Mouse (Mus musculus): ENCODE results near the gene Lrrc74a.

The Lrrc74a gene

GRCm38 (mm10) chr12:86804857-86805256 lies 70.7 kb downstream of the Lrrc74a start:
- DNase-seq (ENCODE audit: low spot score) = no peak

- DNase-seq (ENCODE audit: low spot score) = no peak
Measured at GRCm38 (mm10) chr12:86805315-86805714, 71.1 kb downstream of the Lrrc74a start.

DNA sequence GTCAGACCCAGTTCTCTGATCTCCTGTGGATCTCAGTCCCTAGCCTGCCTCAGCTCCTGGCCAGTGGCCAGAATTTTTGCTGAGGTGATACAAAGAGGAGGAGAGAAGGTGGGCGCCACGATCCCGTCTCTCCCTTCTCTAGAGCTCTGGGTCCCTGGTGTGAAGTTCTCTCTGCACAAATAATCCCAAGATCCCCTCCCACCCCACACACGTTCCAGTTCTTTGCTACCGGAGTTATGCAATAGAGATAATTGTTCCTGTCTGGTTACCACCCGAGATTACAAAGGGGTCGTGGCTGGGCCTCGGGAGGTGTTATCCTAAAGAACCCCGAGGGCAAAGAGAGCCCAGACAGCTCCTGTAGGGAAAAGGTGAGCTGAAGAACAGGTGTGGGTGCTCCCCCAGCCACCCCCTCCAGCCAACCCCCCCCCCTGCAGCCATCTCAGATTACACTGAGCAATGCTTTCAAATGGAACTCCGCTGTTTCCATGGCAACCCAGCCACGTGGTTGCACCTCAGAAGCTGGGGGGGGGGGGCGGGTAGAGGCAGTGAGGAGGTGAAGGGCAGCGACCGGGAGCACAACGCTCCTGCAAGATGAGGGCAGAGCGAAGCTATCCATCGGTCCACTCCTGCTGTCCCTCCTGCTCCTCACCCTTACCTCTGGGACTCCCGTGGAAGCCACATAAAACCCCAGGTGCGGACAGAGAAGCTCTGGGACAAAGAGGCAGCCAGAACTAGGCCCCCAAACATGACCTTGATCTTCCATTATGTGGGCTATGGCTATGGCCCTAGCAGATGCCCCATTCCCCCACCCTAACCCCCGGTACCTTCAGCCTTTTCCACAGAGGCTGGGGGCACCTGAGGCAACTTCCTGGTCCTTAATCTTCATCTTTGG lies 72.1 kb downstream of the Lrrc74a start:
- DNase-seq (ENCODE audit: low spot score) = peak; percentile 61

DNA sequence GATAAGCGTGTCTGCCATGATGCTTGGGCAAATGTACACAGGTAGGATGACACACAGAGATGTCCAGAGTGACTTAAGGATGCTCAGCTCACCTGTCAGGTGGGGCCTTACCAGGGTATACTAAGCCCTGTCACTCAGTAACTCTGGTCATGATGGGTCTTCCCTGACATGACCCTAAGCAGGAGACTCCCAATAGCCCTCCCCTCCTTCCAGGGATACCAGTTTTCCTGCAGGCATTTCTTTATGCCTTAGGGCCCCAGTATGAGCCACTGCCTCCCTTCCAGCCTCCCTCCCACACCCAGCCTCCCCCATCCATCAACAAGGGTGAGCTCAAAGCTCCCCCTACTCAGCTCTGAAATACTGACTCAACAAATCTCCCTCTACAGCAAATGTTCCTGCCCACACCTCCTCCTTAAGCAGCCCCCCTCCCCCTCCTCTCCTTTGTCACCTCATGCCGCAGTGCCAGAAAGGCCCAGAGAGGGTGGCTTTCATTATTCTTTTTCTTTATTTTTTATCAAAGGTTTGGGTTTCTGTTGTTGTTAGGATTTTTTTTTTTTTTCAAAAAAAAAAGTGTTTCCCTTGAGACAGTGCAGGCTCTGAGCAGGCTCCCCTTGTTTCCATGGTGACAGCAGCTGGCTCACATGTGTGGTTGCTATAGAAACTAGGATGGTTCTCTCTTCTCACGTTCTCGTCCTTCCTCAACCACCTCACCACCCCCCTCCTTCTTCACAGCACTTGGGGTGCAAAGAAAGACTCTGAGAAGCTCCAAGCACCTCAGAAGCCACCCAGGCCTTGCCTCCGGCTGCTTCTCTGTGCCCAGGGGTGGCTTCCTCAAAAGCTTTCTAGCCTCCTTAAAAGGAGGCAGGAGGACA lies 73.0 kb downstream of the Lrrc74a start:
- no peak for DNase-seq (ENCODE audit: low spot score)

- no peak for DNase-seq (ENCODE audit: low spot score)
Measured at GRCm38 (mm10) chr12:86807795-86808128, 73.6 kb downstream of the Lrrc74a start.

DNA sequence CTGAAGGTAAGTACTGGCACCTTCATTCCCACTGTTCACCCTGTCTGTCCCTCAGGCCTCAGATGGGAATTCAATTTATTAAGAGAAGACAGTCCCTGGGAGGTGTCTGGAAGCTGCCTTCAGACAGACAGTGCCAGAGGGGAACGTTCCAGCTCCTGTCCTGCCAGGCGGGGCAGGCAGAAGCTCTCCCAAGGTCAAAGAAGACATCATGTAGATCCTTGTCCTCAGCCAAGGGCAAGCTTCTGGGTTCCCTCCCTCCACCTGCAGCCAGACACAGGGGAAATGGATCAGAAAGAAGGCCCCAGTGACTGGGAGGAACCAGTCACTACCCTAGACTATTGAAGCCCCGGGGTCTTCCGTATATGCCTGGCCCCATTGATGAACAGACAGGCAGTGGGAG lies 74.7 kb downstream of the Lrrc74a start:
- DNase-seq (ENCODE audit: low spot score) = no peak

GRCm38 (mm10) chr12:86810040-86810439 lies 75.9 kb downstream of the Lrrc74a start:
- DNase-seq (ENCODE audit: low spot score) = no peak

DNA sequence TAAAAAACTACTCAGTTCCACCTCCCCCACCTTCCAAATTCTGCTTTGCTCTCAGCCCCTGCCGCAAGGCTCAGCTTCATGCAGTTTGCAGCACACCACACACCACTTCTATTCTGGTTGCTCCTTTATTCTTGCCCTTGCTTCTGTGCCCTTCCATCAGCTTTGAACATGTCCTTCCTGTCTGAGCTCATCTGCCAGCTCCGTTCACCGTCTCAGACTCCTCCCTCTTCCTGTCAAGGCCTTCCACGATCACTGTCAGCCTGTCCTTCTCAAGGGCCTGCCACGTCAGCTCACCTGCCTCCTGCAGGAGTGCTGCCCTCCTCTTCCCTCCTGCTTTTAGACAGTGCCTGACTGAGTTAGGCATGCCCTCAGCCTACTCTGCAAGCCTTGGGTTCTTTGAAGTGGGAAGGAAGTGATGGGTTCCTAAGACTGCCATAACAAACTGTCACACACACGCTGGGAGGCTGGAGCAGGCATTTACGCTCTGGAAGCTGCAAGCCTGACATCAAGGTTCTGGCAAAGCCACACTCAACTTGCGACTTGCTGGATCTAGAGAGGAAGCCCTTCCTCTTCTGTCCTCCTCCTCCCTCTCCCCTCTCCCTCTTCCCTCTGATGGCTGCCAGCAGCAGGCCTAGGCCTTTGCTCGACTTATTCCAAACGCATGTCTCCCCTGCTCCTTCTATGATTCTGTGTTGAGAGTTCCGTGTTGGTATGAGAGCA lies 76.7 kb downstream of the Lrrc74a start:
- DNase-seq (ENCODE audit: low spot score) = no peak

GRCm38 (mm10) chr12:86812782-86813181 lies 78.6 kb downstream of the Lrrc74a start:
- no peak for DNase-seq (ENCODE audit: low spot score)

Measured in urinary bladder, postnatal 14 days (tissue).